8 mouse cellular contexts compared by ENCODE assay signal in the genomic region with DNA sequence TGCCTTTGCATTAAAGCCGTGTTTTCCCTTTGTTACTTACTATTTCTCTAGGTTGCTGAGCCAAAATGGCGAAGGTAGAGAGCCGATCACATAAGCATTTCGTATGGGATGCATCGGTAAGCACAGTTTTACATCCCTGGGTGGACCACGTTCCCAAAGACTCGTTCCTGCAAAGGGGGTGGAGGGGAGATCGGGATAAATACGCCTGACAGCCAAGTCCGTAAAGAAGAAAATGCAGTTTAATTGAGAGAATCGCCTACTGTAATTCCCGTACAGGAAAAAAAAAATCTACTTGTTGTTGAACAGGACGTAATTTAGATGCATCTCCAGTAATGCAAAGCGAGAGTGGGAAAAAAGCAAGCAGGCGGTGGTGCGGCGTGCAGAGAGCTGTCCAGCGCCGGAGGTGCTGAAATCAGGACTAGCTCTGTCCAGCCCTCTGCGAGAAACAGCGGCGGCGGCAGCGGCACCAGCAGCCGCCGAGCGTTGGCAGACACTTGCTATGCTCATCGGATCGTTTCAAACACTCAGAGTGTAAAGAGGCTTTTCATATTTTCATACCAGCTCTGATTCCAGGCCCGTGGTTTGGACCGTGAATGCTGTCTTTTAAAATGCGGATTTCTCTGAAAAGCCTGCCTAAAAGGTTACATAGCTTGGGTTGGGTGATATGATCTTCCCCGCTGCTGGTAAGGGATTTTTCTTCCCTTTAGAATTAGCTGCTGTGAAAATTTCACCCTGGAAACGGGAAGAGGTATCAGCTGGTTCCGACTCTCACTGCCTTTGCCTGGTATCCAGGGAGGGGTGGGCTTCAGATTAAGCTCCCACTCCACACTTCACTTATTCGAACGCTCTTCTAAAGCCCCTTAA.
DNase-seq lines count a peak whose midpoint lies in the region; ATAC-seq and TF ChIP-seq lines count a peak whose summit lies in the region.

No protein-coding gene starts in this region.

- DNase-seq in Muller cell, postnatal 12 days (ENCODE audit: inconsistent ontology term), result peak; percentile 81
- DNase-seq in cerebellum, adult 8-10 months, result peak; percentile 70
- peak; percentile 84 for DNase-seq in hindbrain, embryonic 10.5 days (ENCODE audit: low spot score)
- peak; percentile 43 to 70 for DNase-seq in layer of hippocampus, adult 8-10 months (ENCODE audit: low spot score in 2 of 2)
- DNase-seq in lung, adult 2 months, result peak; percentile 49
- DNase-seq in ovary, postnatal 10 days (ENCODE audit: low spot score), result peak; percentile 58
- DNase-seq in yolk sac, embryonic 10.5 days (ENCODE audit: low spot score), result peak; percentile 56

- no peak for TF ChIP-seq CTCF in lung, adult 2 months (IDR thresholded peaks at IDR 0.05; ENCODE audit: insufficient read depth, low read length)

- no peak for TF ChIP-seq POLR2A in lung, adult 2 months (IDR thresholded peaks at IDR 0.05; ENCODE audit: borderline replicate concordance, extremely low read depth, low read depth, low read length)

- WGBS in hindbrain, embryonic 10.5 days, result 5% methylated on average over 37 of the region's 37 CpGs
- 9% methylated on average over 37 of the region's 37 CpGs for WGBS in lung, adult 2 months

- H3K27ac ChIP-seq in hindbrain, embryonic 10.5 days, result peak overlapping the region; percentile 62

- peaks cover 4% of the 10 kb centered on the region; the same call in 1 of the 2 replicates for H3K4me1 ChIP-seq in hindbrain, embryonic 10.5 days (replicated peaks)
- no peaks in the 10 kb centered on the region for H3K4me1 ChIP-seq in lung, adult 2 months (ENCODE audit: control insufficient read depth, insufficient read depth, low read length)

- H3K27me3 ChIP-seq in hindbrain, embryonic 10.5 days (ENCODE audit: insufficient read depth, poor library complexity, severe bottlenecking), result no peaks in the 10 kb centered on the region

- ATAC-seq in frontal cortex, adult (ENCODE audit: low TSS enrichment), result peak; percentile 86

- H3K9me3 ChIP-seq in hindbrain, embryonic 10.5 days, result no peaks in the 10 kb centered on the region

- no peaks in the 10 kb centered on the region for H3K36me3 ChIP-seq in hindbrain, embryonic 10.5 days

- H3K4me3 ChIP-seq in hindbrain, embryonic 10.5 days, result peak overlapping the region; percentile 49
- no peak overlapping the region for H3K4me3 ChIP-seq in lung, adult 2 months (replicated peaks; ENCODE audit: extremely low read depth, low read depth, low read length)
